Mouse (Mus musculus) G1E (cell line): ENCODE data around the gene Ttll11. TPM values are rescaled to one million over a fixed set of nuclear protein-coding genes. Genes with fewer than 3 reads are reported as not detected.

Source experiments
- ATAC-seq: 2 replicates; pipeline ENCODE4 v1.8.0; 2016; ENCODE audit warnings: mild to moderate bottlenecking; ENCODE audit not compliant: insufficient number of reproducible peaks, poor library complexity, low FRiP score, severe bottlenecking; ENCODE audit errors: extremely low read depth
- DNase-seq: peaks from one replicate; pipeline ENCODE4 v3.0.0; 2012; ENCODE audit warnings: low spot score
- H3K27me3 ChIP-seq: 2 replicates; pipeline ENCODE4 v1.6.1; 2012; ENCODE audit warnings: mild to moderate bottlenecking, low read length, inconsistent platforms; ENCODE audit not compliant: insufficient read depth
- H3K36me3 ChIP-seq: replicated peaks from 2 replicates; pipeline ENCODE3; 2012; ENCODE audit warnings: mild to moderate bottlenecking, inconsistent platforms
- H3K4me1 ChIP-seq: 2 replicates; pipeline ENCODE4 v1.6.1; 2012; ENCODE audit warnings: low read depth, low read length, inconsistent platforms, mixed read lengths; ENCODE audit not compliant: insufficient read depth
- H3K4me3 ChIP-seq: 2 replicates; pipeline ENCODE4 v1.5.1; 2012; ENCODE audit warnings: low read depth, mild to moderate bottlenecking, inconsistent platforms, low read length, moderate library complexity, mixed read lengths
- H3K9me3 ChIP-seq: replicated peaks from 2 replicates; pipeline ENCODE4 v1.6.1; 2012; ENCODE audit warnings: inconsistent platforms
- CTCF ChIP-seq: IDR thresholded peaks from 2 replicates; pipeline ENCODE4 v1.5.1; 2012; ENCODE audit warnings: low read depth, low read length, inconsistent platforms, mixed read lengths
- GATA1 ChIP-seq: IDR thresholded peaks from 2 replicates; pipeline ENCODE4 v1.6.1; 2012; ENCODE audit warnings: borderline replicate concordance, low read length, inconsistent platforms, mixed read lengths
- GATA2 ChIP-seq: IDR thresholded peaks from 2 replicates; pipeline ENCODE4 v1.6.1; 2012; ENCODE audit warnings: low read depth, low read length, inconsistent platforms, borderline replicate concordance
- POLR2AphosphoS5 ChIP-seq: IDR thresholded peaks from 2 replicates; pipeline ENCODE4 v1.6.1; 2012; ENCODE audit warnings: low read depth, low read length, inconsistent platforms; ENCODE audit not compliant: insufficient replicate concordance
- TAL1 ChIP-seq: conservative IDR thresholded peaks from 2 replicates; pipeline ENCODE4 v1.6.1; 2012; ENCODE audit warnings: low read depth, low read length, inconsistent platforms, mixed read lengths
- polyA plus RNA-seq: library from polyadenylated mRNA; stranded (reverse); fragments of >175 nt; gene quantifications from 2 replicates; pipeline ENCODE4 v1.2.3, GENCODE M21; 2012
- total RNA-seq, 2 experiments: library from RNA; stranded (forward) in 1 of 2; stranded (reverse) in 1 of 2; fragments of 200-1000 nt in 1 of 2; fragments of >200 nt in 1 of 2; fragmentation: Nextera tagmentation in 1 of 2; gene quantifications; 2 replicates each; pipeline ENCODE4 v1.2.3; 2014 to 2017

The Ttll11 gene
- total and polyA plus RNA-seq, 3 experiments = 0.33 to 0.87 TPM; not detected in 1

GRCm38 (mm10) chr2:36008071-36008470, 28.4 kb upstream of the Ttll11 start:
- peaks cover 29% of the 10 kb centered on the region; the same call in 1 of the 2 replicates for H3K27me3 ChIP-seq
- no peaks in the 10 kb centered on the region for H3K9me3 ChIP-seq
- H3K4me3 ChIP-seq = no peak overlapping the region
- no peaks in the 10 kb centered on the region for H3K36me3 ChIP-seq
- DNase-seq (peak; percentile 55), ATAC-seq (no peak)
- peaks cover 2% of the 10 kb centered on the region for H3K4me1 ChIP-seq
- TF ChIP-seq CTCF (peak; percentile 80), TAL1 (no peak), POLR2AphosphoS5 (no peak)

- Histone ChIP-seq H3K4me3 (no peak overlapping the region), H3K4me1 (no peaks in the 10 kb centered on the region; the same call in 1 of the 2 replicates), H3K9me3 (no peaks in the 10 kb centered on the region), H3K27me3 (peaks cover 49% of the 10 kb centered on the region), H3K36me3 (no peaks in the 10 kb centered on the region)
- TF ChIP-seq POLR2AphosphoS5 (no peak), GATA1 (no peak), CTCF (no peak), TAL1 (no peak)
- ATAC-seq = no peak
- DNase-seq = no peak
Measured at GRCm38 (mm10) chr2:36002188-36002587, 22.5 kb upstream of the Ttll11 start.

- DNase-seq (no peak), ATAC-seq (no peak)
- Histone ChIP-seq H3K4me1 (no peaks in the 10 kb centered on the region), H3K36me3 (no peaks in the 10 kb centered on the region), H3K9me3 (no peaks in the 10 kb centered on the region), H3K4me3 (no peak overlapping the region), H3K27me3 (peaks cover 53% of the 10 kb centered on the region)
- no peak for TF ChIP-seq GATA2
- no peak for TF ChIP-seq GATA1
- TF ChIP-seq POLR2AphosphoS5 = no peak
- no peak for TF ChIP-seq CTCF
- no peak for TF ChIP-seq TAL1
Measured at GRCm38 (mm10) chr2:36000390-36000789, 20.7 kb upstream of the Ttll11 start.

- Histone ChIP-seq H3K4me3 (no peak overlapping the region), H3K4me1 (no peaks in the 10 kb centered on the region), H3K9me3 (no peaks in the 10 kb centered on the region), H3K27me3 (peaks cover 58% of the 10 kb centered on the region), H3K36me3 (no peaks in the 10 kb centered on the region)
- DNase-seq = no peak
- TF ChIP-seq CTCF = no peak
- TF ChIP-seq GATA2 = no peak
- TF ChIP-seq POLR2AphosphoS5 = no peak
- TF ChIP-seq TAL1 = no peak
- TF ChIP-seq GATA1 = no peak
- no peak for ATAC-seq
Measured at GRCm38 (mm10) chr2:35999212-35999611, 19.5 kb upstream of the Ttll11 start.

GRCm38 (mm10) chr2:35998416-35998815, 18.7 kb upstream of the Ttll11 start:
- TF ChIP-seq POLR2AphosphoS5 = no peak
- TF ChIP-seq TAL1 = no peak
- no peak for TF ChIP-seq GATA2
- TF ChIP-seq GATA1 = no peak
- no peak for TF ChIP-seq CTCF
- ATAC-seq (no peak), DNase-seq (no peak)
- Histone ChIP-seq H3K36me3 (no peaks in the 10 kb centered on the region), H3K4me1 (no peaks in the 10 kb centered on the region), H3K4me3 (no peak overlapping the region), H3K27me3 (peaks cover 56% of the 10 kb centered on the region), H3K9me3 (no peaks in the 10 kb centered on the region)

GRCm38 (mm10) chr2:35996753-35997152, 17.0 kb upstream of the Ttll11 start:
- DNase-seq (no peak), ATAC-seq (no peak)
- TF ChIP-seq GATA1 (no peak), GATA2 (no peak), CTCF (no peak), POLR2AphosphoS5 (no peak), TAL1 (no peak)
- H3K36me3 ChIP-seq = no peaks in the 10 kb centered on the region
- H3K4me1 ChIP-seq = no peaks in the 10 kb centered on the region
- H3K9me3 ChIP-seq = no peaks in the 10 kb centered on the region
- H3K4me3 ChIP-seq = no peak overlapping the region
- peaks cover 54% of the 10 kb centered on the region for H3K27me3 ChIP-seq

- Histone ChIP-seq H3K27me3 (peaks cover 56% of the 10 kb centered on the region), H3K4me3 (no peak overlapping the region), H3K9me3 (no peaks in the 10 kb centered on the region), H3K4me1 (no peaks in the 10 kb centered on the region), H3K36me3 (no peaks in the 10 kb centered on the region)
- ATAC-seq = no peak
- TF ChIP-seq POLR2AphosphoS5 = no peak
- no peak for TF ChIP-seq CTCF
- TF ChIP-seq GATA1 = no peak
- no peak for TF ChIP-seq GATA2
- TF ChIP-seq TAL1 = no peak
- no peak for DNase-seq
Measured at GRCm38 (mm10) chr2:35994303-35994702, 14.6 kb upstream of the Ttll11 start.
